Mouse (Mus musculus): ENCODE results near the gene Ccdc183. TPM values are rescaled to one million over a fixed set of nuclear protein-coding genes. Genes with fewer than 3 reads are reported as not detected.

Gene Ccdc183
- polyA plus RNA-seq (2011; ENCODE audit: insufficient read depth, insufficient read length, low read depth, missing spikeins), result not detected in 2 replicates

DNA sequence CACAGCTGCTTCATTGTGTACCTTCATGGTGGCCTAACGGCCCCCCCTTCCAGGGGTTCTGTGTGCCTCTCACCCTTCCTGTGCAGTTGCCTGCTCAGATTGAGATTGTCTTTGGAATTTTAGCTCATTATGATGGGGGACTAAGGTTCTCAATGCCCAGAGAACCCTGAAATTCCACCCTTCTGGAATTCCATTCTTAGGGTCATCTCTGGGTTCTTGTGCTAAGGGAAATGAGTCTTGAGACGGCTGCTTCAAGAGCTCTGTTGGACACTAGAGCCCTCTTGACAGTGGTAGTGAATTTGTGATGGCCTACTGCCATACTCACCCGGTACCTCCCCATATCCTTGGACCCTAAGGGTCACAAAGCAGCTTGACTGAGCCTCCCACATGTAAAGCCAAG is at the start of gene Ccdc183:
Gene Ccdc183 (minus strand): TSS at position 101 of the 400 bp plus-strand sequence.
- H3K9me3 ChIP-seq (replicated peaks; ENCODE audit: control insufficient read depth, insufficient read depth, low read length, poor library complexity, severe bottlenecking), result no peaks in the 10 kb centered on the region
- TF ChIP-seq EP300 (IDR thresholded peaks at IDR 0.05; ENCODE audit: insufficient read depth, low read depth, low read length) (no peak), POLR2A (IDR thresholded peaks at IDR 0.05; ENCODE audit: insufficient read depth, low read length) (no peak), CTCF (IDR thresholded peaks at IDR 0.05; ENCODE audit: low read depth, low read length) (no peak)
- no peaks in the 10 kb centered on the region for H3K4me1 ChIP-seq (ENCODE audit: control insufficient read depth, insufficient read depth, low read length)
- H3K27me3 ChIP-seq (ENCODE audit: control insufficient read depth, insufficient read depth, low read length, poor library complexity, severe bottlenecking), result 0 out of 2 replicates have a peak, but pooled peaks cover 1% of the 10 kb centered on the region
- H3K9ac ChIP-seq (ENCODE audit: low read depth, poor library complexity, severe bottlenecking), result no peak within 1 kb of the TSS
- no peak within 1 kb of the TSS for H3K27ac ChIP-seq (ENCODE audit: insufficient read depth, low read length)
- peak within 1 kb of the TSS; percentile 14 for H3K4me3 ChIP-seq (ENCODE audit: low read depth, low read length)
- no peaks in the 10 kb centered on the region for H3K36me3 ChIP-seq (ENCODE audit: control insufficient read depth, insufficient read depth, low read length, poor library complexity, severe bottlenecking)

DNA sequence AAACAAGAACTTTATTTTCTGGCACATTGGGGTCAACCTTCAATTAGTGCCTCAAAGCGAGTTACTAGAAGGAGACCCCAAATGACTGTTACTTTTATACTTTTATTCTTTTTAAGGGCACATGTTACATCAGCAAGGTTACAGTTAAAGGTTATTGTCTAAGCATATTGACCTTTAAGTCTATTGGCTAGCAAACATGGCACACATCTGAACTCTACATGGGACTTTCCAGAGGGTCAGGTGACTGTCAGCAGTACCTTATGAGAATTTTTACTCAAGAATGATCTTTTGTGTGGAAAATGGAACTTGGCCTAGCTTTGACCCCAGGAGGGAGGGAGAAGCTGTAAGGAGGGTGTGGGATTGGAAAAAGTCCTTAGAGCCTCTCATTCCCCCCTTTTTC is 49.0 kb upstream of the Ccdc183 start:
- no peaks in the 10 kb centered on the region for H3K27me3 ChIP-seq (ENCODE audit: control insufficient read depth, insufficient read depth, low read length, poor library complexity, severe bottlenecking)
- H3K27ac ChIP-seq (ENCODE audit: insufficient read depth, low read length), result no peak overlapping the region
- TF ChIP-seq CTCF (IDR thresholded peaks at IDR 0.05; ENCODE audit: low read depth, low read length), result no peak
- TF ChIP-seq EP300 (IDR thresholded peaks at IDR 0.05; ENCODE audit: insufficient read depth, low read depth, low read length), result no peak
- no peak for TF ChIP-seq POLR2A (IDR thresholded peaks at IDR 0.05; ENCODE audit: insufficient read depth, low read length)
- H3K36me3 ChIP-seq (ENCODE audit: control insufficient read depth, insufficient read depth, low read length, poor library complexity, severe bottlenecking), result no peaks in the 10 kb centered on the region
- no peaks in the 10 kb centered on the region for H3K4me1 ChIP-seq (ENCODE audit: control insufficient read depth, insufficient read depth, low read length)
- H3K4me3 ChIP-seq (ENCODE audit: low read depth, low read length), result no peak overlapping the region
- H3K9ac ChIP-seq (ENCODE audit: low read depth, poor library complexity, severe bottlenecking), result no peak overlapping the region
- H3K9me3 ChIP-seq (replicated peaks; ENCODE audit: control insufficient read depth, insufficient read depth, low read length, poor library complexity, severe bottlenecking), result no peaks in the 10 kb centered on the region

DNA sequence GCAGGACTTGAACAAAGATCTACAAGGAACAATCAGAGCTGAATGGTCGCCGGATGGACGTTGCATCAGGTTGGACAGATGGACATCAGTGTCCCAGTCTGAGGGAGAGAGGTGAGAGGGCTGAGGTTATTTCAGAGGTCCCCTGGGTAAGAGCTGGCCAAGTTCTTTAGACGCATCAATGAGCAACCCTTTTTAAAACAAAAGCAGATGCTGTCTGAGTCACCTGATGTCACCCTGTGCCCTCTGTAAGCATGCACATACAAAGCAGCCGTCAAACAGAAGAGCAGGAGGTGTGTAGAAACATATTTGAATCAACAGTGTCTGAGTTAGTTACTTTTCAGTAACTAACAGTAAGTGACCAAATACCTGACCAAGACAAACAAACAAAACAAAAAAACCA is 46.6 kb upstream of the Ccdc183 start:
- Histone ChIP-seq H3K27me3 (ENCODE audit: control insufficient read depth, insufficient read depth, low read length, poor library complexity, severe bottlenecking) (no peaks in the 10 kb centered on the region), H3K4me1 (ENCODE audit: control insufficient read depth, insufficient read depth, low read length) (no peaks in the 10 kb centered on the region), H3K9me3 (replicated peaks; ENCODE audit: control insufficient read depth, insufficient read depth, low read length, poor library complexity, severe bottlenecking) (no peaks in the 10 kb centered on the region), H3K9ac (ENCODE audit: low read depth, poor library complexity, severe bottlenecking) (no peak overlapping the region), H3K27ac (ENCODE audit: insufficient read depth, low read length) (no peak overlapping the region), H3K36me3 (ENCODE audit: control insufficient read depth, insufficient read depth, low read length, poor library complexity, severe bottlenecking) (no peaks in the 10 kb centered on the region), H3K4me3 (ENCODE audit: low read depth, low read length) (no peak overlapping the region)
- TF ChIP-seq EP300 (IDR thresholded peaks at IDR 0.05; ENCODE audit: insufficient read depth, low read depth, low read length) (no peak), POLR2A (IDR thresholded peaks at IDR 0.05; ENCODE audit: insufficient read depth, low read length) (no peak), CTCF (IDR thresholded peaks at IDR 0.05; ENCODE audit: low read depth, low read length) (no peak)

DNA sequence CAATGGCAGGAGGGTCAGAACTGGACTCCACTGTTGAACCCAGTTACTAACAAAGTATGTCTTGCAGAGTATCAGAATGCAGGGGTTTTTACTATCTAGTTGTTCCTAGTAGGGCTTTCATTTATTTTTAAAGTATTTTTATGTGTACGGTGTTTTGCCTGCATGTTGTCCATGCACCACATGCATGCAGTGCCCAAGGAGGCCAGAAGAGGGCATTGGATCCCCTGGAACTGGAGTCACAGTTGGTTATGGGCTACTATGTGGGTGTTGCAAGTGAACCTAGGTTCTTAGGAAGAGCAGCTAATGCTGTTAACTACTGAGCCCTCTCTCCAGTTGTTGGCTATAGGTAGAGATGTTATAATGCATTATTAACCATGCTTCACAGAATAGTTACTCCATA is 46.0 kb upstream of the Ccdc183 start:
- H3K4me3 ChIP-seq (ENCODE audit: low read depth, low read length), result no peak overlapping the region

DNA sequence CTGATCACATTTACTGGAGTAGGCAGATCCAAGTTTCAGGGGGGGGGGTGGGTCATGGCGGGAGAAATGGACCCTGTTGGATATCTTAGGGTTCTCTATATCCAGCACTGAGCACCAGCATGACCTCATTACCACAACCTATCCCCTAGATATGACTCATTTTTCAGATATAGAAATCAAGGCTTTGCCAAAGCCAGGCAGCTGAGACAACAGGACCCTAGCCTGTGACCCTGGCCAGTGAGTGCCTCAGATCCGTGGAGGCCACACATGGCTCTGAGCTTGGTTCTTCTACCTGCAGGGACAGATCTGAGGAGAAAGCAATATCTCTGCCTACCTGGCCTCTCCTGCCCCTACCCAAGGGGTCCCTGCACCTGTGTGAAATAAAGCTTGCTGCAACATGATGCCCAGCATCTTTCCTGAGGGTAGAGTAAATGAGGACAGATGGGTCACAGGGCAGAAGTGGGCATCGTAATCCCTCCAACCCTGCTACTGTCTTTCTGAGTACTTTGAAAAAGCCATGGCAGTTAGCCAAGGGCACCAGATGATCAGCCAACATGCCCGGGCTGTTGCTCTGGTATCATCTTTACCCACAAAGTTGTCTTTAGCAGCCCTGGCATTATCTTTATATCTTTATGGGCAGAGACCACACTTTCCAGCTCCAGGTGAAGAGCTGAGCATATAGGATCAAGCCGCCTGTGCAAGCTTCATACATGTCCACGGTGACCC is 43.9 kb upstream of the Ccdc183 start:
- H3K9ac ChIP-seq (ENCODE audit: low read depth, poor library complexity, severe bottlenecking), result no peak overlapping the region
- H3K27me3 ChIP-seq (ENCODE audit: control insufficient read depth, insufficient read depth, low read length, poor library complexity, severe bottlenecking), result no peaks in the 10 kb centered on the region
- no peak overlapping the region for H3K27ac ChIP-seq (ENCODE audit: insufficient read depth, low read length)
- no peaks in the 10 kb centered on the region for H3K4me1 ChIP-seq (ENCODE audit: control insufficient read depth, insufficient read depth, low read length)
- no peak overlapping the region for H3K4me3 ChIP-seq (ENCODE audit: low read depth, low read length)
- H3K36me3 ChIP-seq (ENCODE audit: control insufficient read depth, insufficient read depth, low read length, poor library complexity, severe bottlenecking), result no peaks in the 10 kb centered on the region
- H3K9me3 ChIP-seq (replicated peaks; ENCODE audit: control insufficient read depth, insufficient read depth, low read length, poor library complexity, severe bottlenecking), result no peaks in the 10 kb centered on the region
- TF ChIP-seq EP300 (IDR thresholded peaks at IDR 0.05; ENCODE audit: insufficient read depth, low read depth, low read length), result no peak
- TF ChIP-seq POLR2A (IDR thresholded peaks at IDR 0.05; ENCODE audit: insufficient read depth, low read length), result no peak
- no peak for TF ChIP-seq CTCF (IDR thresholded peaks at IDR 0.05; ENCODE audit: low read depth, low read length)

More for the DNA sequence above, 46.0 kb upstream of the Ccdc183 start:
- Histone ChIP-seq H3K27ac (ENCODE audit: insufficient read depth, low read length) (no peak overlapping the region), H3K4me1 (ENCODE audit: control insufficient read depth, insufficient read depth, low read length) (no peaks in the 10 kb centered on the region), H3K9me3 (replicated peaks; ENCODE audit: control insufficient read depth, insufficient read depth, low read length, poor library complexity, severe bottlenecking) (no peaks in the 10 kb centered on the region), H3K27me3 (ENCODE audit: control insufficient read depth, insufficient read depth, low read length, poor library complexity, severe bottlenecking) (no peaks in the 10 kb centered on the region), H3K9ac (ENCODE audit: low read depth, poor library complexity, severe bottlenecking) (no peak overlapping the region), H3K36me3 (ENCODE audit: control insufficient read depth, insufficient read depth, low read length, poor library complexity, severe bottlenecking) (no peaks in the 10 kb centered on the region)
- no peak for TF ChIP-seq POLR2A (IDR thresholded peaks at IDR 0.05; ENCODE audit: insufficient read depth, low read length)
- peak; percentile 73 for TF ChIP-seq CTCF (IDR thresholded peaks at IDR 0.05; ENCODE audit: low read depth, low read length)

DNA sequence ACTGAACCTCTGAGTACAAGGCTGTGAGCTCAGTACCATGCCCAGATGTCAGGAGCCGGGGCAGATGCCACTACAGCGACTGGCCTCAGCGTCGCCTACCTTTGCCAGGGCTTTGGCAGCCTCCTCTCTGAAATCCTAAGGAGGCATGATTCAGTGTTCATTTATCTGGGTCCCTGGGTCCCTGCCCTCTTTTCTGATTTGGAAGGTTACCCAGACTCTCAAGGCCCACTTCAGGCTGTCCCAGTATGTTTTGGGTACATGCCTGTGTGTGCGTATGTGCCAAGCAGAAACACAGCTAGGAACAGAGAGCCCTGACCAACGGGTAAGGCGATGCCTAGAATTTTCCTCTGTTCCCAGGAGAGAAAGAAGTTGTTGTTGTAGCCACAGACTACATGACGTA is 42.8 kb upstream of the Ccdc183 start:
- H3K27ac ChIP-seq (ENCODE audit: insufficient read depth, low read length), result no peak overlapping the region
- TF ChIP-seq EP300 (IDR thresholded peaks at IDR 0.05; ENCODE audit: insufficient read depth, low read depth, low read length) (no peak), POLR2A (IDR thresholded peaks at IDR 0.05; ENCODE audit: insufficient read depth, low read length) (no peak), CTCF (IDR thresholded peaks at IDR 0.05; ENCODE audit: low read depth, low read length) (no peak)
- no peaks in the 10 kb centered on the region for H3K9me3 ChIP-seq (replicated peaks; ENCODE audit: control insufficient read depth, insufficient read depth, low read length, poor library complexity, severe bottlenecking)

More for the DNA sequence above, 42.8 kb upstream of the Ccdc183 start:
- Histone ChIP-seq H3K4me1 (ENCODE audit: control insufficient read depth, insufficient read depth, low read length) (no peaks in the 10 kb centered on the region), H3K9ac (ENCODE audit: low read depth, poor library complexity, severe bottlenecking) (no peak overlapping the region), H3K36me3 (ENCODE audit: control insufficient read depth, insufficient read depth, low read length, poor library complexity, severe bottlenecking) (no peaks in the 10 kb centered on the region), H3K4me3 (ENCODE audit: low read depth, low read length) (no peak overlapping the region), H3K27me3 (ENCODE audit: control insufficient read depth, insufficient read depth, low read length, poor library complexity, severe bottlenecking) (no peaks in the 10 kb centered on the region)
